Mouse (Mus musculus) stomach, embryonic 16.5 days (tissue): ENCODE measurements around the gene Fam198b. TPM values are rescaled to one million over a fixed set of nuclear protein-coding genes. Genes with fewer than 3 reads are reported as not detected.

Experiments used
- ATAC-seq: fragments of 200-750 bp; cut with Nextera tagmentation; 2 replicates; pipeline ENCODE4 v1.8.0; 2017; ENCODE audit warnings: moderate number of reproducible peaks, moderate TSS enrichment; ENCODE audit not compliant: insufficient read depth, low FRiP score
- H3K27ac ChIP-seq: fragments of 300-500 bp; sonication (generic); 2 replicates; pipeline ENCODE4 v1.5.1; 2014; ENCODE audit warnings: low read length
- H3K27me3 ChIP-seq: fragments of 300-500 bp; sonication (generic); 2 replicates; pipeline ENCODE4 v1.6.1; 2014; ENCODE audit warnings: low read length, control low read depth, mixed read lengths; ENCODE audit not compliant: control insufficient read depth, insufficient read depth
- H3K36me3 ChIP-seq: fragments of 300-500 bp; sonication (generic); 2 replicates; pipeline ENCODE4 v1.6.1; 2014; ENCODE audit warnings: low read length; ENCODE audit not compliant: control insufficient read depth, insufficient read depth
- H3K4me1 ChIP-seq: fragments of 300-500 bp; sonication (generic); 2 replicates; pipeline ENCODE4 v1.6.1; 2014; ENCODE audit warnings: low read length, control low read depth, mixed read lengths; ENCODE audit not compliant: control insufficient read depth, insufficient read depth
- H3K4me2 ChIP-seq: fragments of 300-500 bp; sonication (generic); 2 replicates; pipeline ENCODE4 v1.6.1; 2014; ENCODE audit warnings: low read depth, low read length, mixed read lengths
- H3K4me3 ChIP-seq: fragments of 300-500 bp; sonication (generic); replicated peaks from 2 replicates; pipeline ENCODE4 v1.5.1; 2014; ENCODE audit warnings: mild to moderate bottlenecking, low read length
- H3K9ac ChIP-seq: fragments of 300-500 bp; sonication (generic); 2 replicates; pipeline ENCODE4 v1.6.1; 2014; ENCODE audit warnings: low read length
- H3K9me3 ChIP-seq: fragments of 300-500 bp; sonication (generic); replicated peaks from 2 replicates; pipeline ENCODE4 v1.6.1; 2016; ENCODE audit warnings: low read length, control low read depth; ENCODE audit not compliant: control insufficient read depth
- WGBS: fragments of 180-500 bp; shearing (Covaris S2); extraction: QIAGEN DNeasy Blood & Tissue Kit; methylation state at CpG from one replicate; pipeline ENCODE4 v1.1.7; 2014; 5-methylcytosine and 5-hydroxymethylcytosine counted together
- polyA plus RNA-seq: library from polyadenylated mRNA; unstranded; fragments of >200 nt; fragmentation: Nextera tagmentation; extraction: Ambion mirVana; gene quantifications from 2 replicates; pipeline ENCODE4 v1.2.1, GENCODE M21; 2015

Fam198b gene
- polyA plus RNA-seq, 1 experiment from 2014 or later = 19.5 TPM

GRCm38 (mm10) chr3:79887161-79887855, 3.0 kb downstream of the Fam198b start:
- no peak for ATAC-seq
- Histone ChIP-seq H3K27ac (no peak overlapping the region; the same call in 1 of the 2 replicates), H3K36me3 (no peaks in the 10 kb centered on the region), H3K9me3 (no peaks in the 10 kb centered on the region), H3K9ac (peak overlapping the region; percentile 61), H3K27me3 (no peaks in the 10 kb centered on the region), H3K4me2 (peak overlapping the region; percentile 58), H3K4me1 (peaks cover 11% of the 10 kb centered on the region; the same call in 1 of the 2 replicates), H3K4me3 (peak overlapping the region; percentile 46)
- WGBS = 37% methylated on average over 8 of the region's 8 CpGs

DNA sequence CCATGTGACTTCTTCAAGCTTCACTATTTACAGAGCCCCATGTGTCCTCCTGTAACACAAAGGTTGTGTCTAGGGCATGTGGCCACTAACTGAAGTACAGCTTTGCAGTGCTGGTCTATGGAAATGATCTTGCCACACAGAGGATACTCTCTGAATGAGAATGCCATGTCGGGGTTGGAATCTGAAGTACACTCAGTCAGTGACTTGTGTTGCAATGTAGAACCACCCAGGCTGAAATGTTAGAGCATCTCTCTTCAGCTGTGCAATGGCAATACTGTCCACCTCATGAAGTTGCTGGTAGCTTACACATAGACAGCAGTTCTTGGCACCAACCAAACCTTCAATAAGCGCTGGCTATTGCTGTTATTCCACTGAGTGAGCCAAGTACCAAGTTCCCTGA, 3.6 kb downstream of the Fam198b start:
- Histone ChIP-seq H3K9ac (no peak overlapping the region), H3K4me1 (peaks cover 11% of the 10 kb centered on the region; the same call in 1 of the 2 replicates), H3K36me3 (no peaks in the 10 kb centered on the region), H3K9me3 (no peaks in the 10 kb centered on the region), H3K4me3 (peak overlapping the region; percentile 46), H3K4me2 (peak overlapping the region; percentile 58), H3K27ac (no peak overlapping the region), H3K27me3 (no peaks in the 10 kb centered on the region)
- 80% methylated on average over 2 of the region's 2 CpGs for WGBS
- no peak for ATAC-seq

DNA sequence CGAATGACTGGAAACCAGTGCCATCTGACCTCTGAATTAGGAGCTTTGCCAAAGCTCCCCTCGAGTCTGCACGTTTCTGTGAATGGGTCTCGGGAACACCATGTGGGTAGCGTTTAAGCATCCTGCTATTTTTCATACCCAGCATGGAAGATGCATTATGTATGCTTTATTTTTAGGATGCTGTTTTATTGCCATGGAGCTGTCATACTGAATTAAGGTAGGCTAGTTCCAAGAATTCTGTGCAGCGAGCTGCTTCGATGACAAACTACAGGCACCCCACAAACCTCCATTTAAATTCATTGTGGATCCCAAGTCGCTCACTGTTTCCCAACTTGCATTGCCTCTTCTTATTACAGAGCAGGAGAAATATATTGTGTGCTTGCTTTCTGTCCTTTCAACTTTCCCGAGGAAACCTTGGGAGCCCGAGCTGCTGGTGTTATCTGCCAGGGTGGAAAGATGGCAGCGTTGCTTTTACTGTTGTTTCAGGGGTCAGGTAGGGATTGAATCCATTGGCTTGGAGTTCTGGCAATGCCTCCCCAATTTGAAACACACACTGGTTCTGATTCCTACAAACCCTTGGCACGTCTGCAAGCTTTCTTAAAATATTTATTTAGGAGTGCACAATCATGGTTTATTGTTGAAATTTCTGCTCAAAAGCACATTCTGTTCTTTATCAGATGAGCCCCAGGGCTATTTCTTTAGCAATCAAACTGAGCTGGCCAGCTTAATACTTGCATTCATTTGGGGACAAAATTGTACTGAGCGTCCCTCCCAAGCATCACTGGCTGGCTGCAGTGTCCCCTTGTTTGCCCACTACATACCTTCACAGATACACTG, 13.4 kb downstream of the Fam198b start:
- Histone ChIP-seq H3K4me2 (no peak overlapping the region), H3K9ac (no peak overlapping the region), H3K9me3 (no peaks in the 10 kb centered on the region), H3K4me1 (0 out of 2 replicates have a peak, but pooled peaks cover 5% of the 10 kb centered on the region), H3K4me3 (no peak overlapping the region), H3K27me3 (no peaks in the 10 kb centered on the region), H3K27ac (no peak overlapping the region), H3K36me3 (no peaks in the 10 kb centered on the region)
- WGBS = 63% methylated on average over 13 of the region's 13 CpGs
- ATAC-seq = no peak

GRCm38 (mm10) chr3:79898514-79898913, 14.2 kb downstream of the Fam198b start:
- H3K36me3 ChIP-seq = no peaks in the 10 kb centered on the region
- no peak overlapping the region for H3K27ac ChIP-seq
- no peak overlapping the region for H3K9ac ChIP-seq
- no peak for ATAC-seq
- H3K4me2 ChIP-seq = no peak overlapping the region
- H3K27me3 ChIP-seq = no peaks in the 10 kb centered on the region
- no peak overlapping the region for H3K4me3 ChIP-seq
- no peaks in the 10 kb centered on the region for H3K9me3 ChIP-seq
- 0 out of 2 replicates have a peak, but pooled peaks cover 5% of the 10 kb centered on the region for H3K4me1 ChIP-seq

GRCm38 (mm10) chr3:79899906-79900305, 15.6 kb downstream of the Fam198b start:
- H3K4me1 ChIP-seq = 0 out of 2 replicates have a peak, but pooled peaks cover 5% of the 10 kb centered on the region
- H3K36me3 ChIP-seq = no peaks in the 10 kb centered on the region
- ATAC-seq = no peak
- no peak overlapping the region for H3K9ac ChIP-seq
- no peaks in the 10 kb centered on the region for H3K9me3 ChIP-seq
- H3K4me2 ChIP-seq = no peak overlapping the region
- no peak overlapping the region for H3K27ac ChIP-seq
- H3K4me3 ChIP-seq = no peak overlapping the region
- WGBS = 82% methylated on average over 9 of the region's 9 CpGs
- no peaks in the 10 kb centered on the region for H3K27me3 ChIP-seq

GRCm38 (mm10) chr3:79900502-79900901, 16.2 kb downstream of the Fam198b start:
- H3K9ac ChIP-seq = no peak overlapping the region
- no peaks in the 10 kb centered on the region for H3K36me3 ChIP-seq
- H3K9me3 ChIP-seq = no peaks in the 10 kb centered on the region
- H3K27me3 ChIP-seq = no peaks in the 10 kb centered on the region
- H3K4me1 ChIP-seq = 0 out of 2 replicates have a peak, but pooled peaks cover 5% of the 10 kb centered on the region
- no peak for ATAC-seq
- H3K4me2 ChIP-seq = no peak overlapping the region
- WGBS = 97% methylated on average over 2 of the region's 2 CpGs
- no peak overlapping the region for H3K27ac ChIP-seq
- H3K4me3 ChIP-seq = no peak overlapping the region

GRCm38 (mm10) chr3:79901321-79901720, 17.0 kb downstream of the Fam198b start:
- Histone ChIP-seq H3K4me3 (no peak overlapping the region), H3K9ac (no peak overlapping the region), H3K27ac (no peak overlapping the region), H3K4me2 (no peak overlapping the region), H3K36me3 (no peaks in the 10 kb centered on the region), H3K9me3 (no peaks in the 10 kb centered on the region), H3K4me1 (0 out of 2 replicates have a peak, but pooled peaks cover 5% of the 10 kb centered on the region), H3K27me3 (no peaks in the 10 kb centered on the region)
- no peak for ATAC-seq
- 82% methylated on average over 6 of the region's 6 CpGs for WGBS

GRCm38 (mm10) chr3:79901734-79902133, 17.4 kb downstream of the Fam198b start:
- ATAC-seq = no peak
- 0 out of 2 replicates have a peak, but pooled peaks cover 5% of the 10 kb centered on the region for H3K4me1 ChIP-seq
- no peaks in the 10 kb centered on the region for H3K27me3 ChIP-seq
- no peak overlapping the region for H3K27ac ChIP-seq
- H3K9me3 ChIP-seq = no peaks in the 10 kb centered on the region
- H3K4me2 ChIP-seq = no peak overlapping the region
- no peak overlapping the region for H3K9ac ChIP-seq
- no peaks in the 10 kb centered on the region for H3K36me3 ChIP-seq
- WGBS = 94% methylated on average over 4 of the region's 4 CpGs
- no peak overlapping the region for H3K4me3 ChIP-seq

DNA sequence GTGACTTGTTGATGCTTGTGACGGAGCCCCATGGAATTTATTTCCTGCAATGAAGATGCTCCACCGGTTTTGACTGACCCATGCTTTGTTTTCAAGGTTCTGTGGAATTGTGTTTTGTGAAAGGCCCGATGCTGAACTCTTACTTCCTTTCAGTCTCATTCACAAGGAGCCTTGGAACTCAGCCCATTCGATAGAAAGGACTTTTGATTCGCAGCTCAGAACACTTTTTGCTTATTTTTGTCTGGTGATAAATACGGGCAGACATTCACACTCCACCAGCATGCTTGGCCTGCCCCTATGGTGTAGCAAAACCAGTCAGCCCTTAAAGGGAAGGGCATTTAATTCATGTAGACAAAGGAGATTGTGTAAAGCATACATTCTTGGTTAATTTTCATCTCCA, 19.5 kb downstream of the Fam198b start:
- Histone ChIP-seq H3K36me3 (no peaks in the 10 kb centered on the region), H3K4me3 (no peak overlapping the region), H3K27ac (peak overlapping the region; percentile 46), H3K27me3 (no peaks in the 10 kb centered on the region), H3K9ac (no peak overlapping the region), H3K4me2 (0 out of 2 replicates have a peak overlapping the region, but pooled peaks have one; percentile 4), H3K9me3 (no peaks in the 10 kb centered on the region), H3K4me1 (no peaks in the 10 kb centered on the region)
- no peak for ATAC-seq
- 41% methylated on average over 6 of the region's 6 CpGs for WGBS
